Mouse (Mus musculus): Measurements from ENCODE around the gene Umodl1.
A peak's percentile ranks its signal among the peaks of the same experiment; 100 is the strongest.

The Umodl1 gene

DNA sequence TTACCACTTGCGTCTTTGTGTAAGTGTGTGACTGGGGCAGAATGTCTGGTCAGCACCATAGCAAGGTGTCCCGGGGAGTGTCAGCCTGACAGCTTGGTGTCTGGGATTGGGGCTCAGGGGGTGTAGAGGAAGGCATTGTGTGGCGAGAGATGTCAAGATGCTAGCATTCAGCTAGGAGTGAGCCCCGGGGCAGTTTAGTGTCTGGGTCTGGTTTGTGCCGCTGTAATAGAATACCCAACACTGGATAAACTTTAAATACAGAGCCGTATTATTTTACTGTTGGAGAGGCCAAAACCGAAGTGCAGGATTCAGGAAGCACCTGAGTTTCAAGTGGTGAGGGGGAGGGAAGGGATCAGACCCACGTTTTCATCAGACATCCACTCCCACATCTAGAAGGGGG lies 82.9 kb downstream of the Umodl1 start:
- DNase-seq (ENCODE audit: low read depth, low spot score): no peak

DNA sequence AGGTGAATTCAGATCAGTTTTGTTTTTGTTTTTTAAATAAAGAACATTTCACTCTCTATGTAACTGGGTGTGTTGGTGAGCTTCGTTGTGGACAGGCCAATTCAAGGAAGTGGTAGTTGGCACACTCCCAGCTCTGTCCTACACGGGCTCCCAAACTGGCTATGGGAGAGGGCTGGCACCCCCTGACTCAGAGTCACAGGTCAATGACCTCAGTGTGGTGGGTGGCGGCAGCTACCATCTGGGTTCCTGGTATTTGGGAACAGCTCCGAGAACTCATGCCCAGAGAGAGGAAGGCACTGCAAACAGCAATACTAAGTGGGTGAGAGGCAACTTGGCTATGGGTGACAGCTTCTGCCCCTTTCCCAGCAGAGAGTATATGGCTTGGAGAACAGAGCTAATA lies 83.9 kb downstream of the Umodl1 start:
- DNase-seq (ENCODE audit: low read depth, low spot score): no peak

DNA sequence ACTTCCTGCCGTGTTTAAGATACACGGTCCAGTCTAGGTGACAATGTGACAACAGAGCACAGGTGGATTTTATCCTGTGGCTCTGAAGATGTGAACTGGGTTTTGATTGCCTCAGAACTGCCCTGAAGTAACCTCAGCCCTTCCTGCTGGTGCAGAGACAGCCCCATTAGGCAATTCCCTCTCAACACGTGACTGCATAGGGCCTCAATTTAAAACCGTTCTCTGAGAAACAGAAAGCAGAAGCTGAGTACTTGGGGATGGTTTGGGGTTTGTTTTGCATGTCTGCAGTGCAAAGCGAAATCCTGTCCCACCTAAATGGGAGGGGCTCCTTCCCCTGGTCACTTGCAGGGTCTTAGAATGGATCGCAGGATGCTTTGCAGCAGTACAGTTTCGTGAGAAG lies 85.2 kb downstream of the Umodl1 start:
- peak; percentile 84 for DNase-seq (ENCODE audit: low read depth, low spot score)

DNA sequence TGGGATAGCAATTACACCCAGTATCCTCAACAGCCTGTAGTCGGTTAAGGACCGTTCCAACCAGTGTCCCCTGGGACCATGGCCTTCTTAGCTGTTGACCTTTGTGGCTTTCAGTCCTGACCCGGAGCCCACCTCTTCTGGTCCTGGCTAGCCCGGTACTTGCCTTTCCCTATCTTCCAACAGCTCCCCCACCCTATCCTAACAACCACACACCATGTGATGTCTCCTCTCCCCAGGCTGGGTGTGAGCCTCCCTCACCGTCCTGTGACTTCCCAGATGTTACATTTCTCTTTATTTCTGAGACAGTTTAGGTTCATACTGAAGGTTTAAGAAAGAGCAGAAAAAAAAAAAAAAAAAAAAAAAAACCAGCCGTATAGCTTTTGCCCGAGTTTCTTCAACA lies 86.0 kb downstream of the Umodl1 start:
- no peak for DNase-seq (ENCODE audit: low read depth, low spot score)

DNA sequence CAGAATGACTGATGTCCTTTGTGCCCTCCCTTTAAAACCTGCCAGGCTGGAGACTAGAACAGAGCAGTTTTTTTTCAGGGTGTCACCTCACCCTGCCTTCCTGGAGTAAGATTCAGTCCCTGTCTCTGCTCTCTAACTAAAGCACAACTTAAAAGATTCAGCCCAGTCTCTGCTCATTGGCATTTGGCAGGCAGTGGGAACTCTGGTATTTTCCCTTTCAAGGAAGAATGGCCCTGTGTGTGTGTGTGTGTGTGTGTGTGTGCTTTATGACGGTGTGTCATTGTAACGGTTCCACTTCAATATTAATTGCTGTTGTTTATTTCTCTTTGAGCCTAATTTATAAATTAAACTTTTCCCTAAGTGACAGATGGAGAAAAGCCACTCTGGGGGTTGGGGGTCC lies 88.3 kb downstream of the Umodl1 start:
- DNase-seq (ENCODE audit: low read depth, low spot score): no peak

DNA sequence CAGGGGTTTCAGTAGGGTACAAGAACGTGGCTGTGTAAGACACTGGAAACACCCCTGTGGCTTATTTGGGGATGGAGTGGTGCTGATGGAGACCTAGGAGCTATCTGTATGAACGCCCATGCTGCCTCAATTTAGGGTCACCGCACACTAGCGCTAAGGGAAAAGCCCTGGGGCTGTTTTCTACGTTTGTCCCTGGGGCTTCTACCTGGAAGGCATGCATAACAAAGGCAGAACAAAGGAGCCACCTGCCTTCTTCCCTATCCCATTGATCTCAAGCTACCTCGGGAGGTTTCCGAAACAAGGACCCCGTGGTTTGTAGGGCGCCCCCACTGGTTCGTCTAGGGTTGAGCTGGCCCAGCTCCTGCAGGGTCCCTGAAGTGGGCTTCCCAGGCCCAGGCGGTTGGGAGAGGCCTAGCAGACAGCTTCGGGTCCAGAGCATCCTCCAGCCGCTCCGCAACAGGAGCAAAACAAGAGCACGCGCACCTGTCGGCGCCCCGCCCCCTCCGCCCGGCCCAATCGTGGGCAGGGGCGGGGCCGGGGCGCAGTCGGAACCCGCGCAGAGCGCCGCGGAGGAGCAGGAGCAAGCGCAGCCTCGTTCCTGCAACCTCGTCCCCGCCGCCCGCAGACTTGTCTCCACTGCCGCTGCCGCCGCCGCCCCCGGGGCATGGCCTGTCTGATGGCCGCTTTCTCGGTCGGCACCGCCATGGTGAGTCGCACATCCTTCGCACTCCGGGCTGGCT lies 102.9 kb downstream of the Umodl1 start, which contains the start of gene Abcg1:
TSS of gene Abcg1 (plus strand) at position 525 of the 740 bp plus-strand sequence.
- peak; percentile 93 for DNase-seq (ENCODE audit: low read depth, low spot score)

DNA sequence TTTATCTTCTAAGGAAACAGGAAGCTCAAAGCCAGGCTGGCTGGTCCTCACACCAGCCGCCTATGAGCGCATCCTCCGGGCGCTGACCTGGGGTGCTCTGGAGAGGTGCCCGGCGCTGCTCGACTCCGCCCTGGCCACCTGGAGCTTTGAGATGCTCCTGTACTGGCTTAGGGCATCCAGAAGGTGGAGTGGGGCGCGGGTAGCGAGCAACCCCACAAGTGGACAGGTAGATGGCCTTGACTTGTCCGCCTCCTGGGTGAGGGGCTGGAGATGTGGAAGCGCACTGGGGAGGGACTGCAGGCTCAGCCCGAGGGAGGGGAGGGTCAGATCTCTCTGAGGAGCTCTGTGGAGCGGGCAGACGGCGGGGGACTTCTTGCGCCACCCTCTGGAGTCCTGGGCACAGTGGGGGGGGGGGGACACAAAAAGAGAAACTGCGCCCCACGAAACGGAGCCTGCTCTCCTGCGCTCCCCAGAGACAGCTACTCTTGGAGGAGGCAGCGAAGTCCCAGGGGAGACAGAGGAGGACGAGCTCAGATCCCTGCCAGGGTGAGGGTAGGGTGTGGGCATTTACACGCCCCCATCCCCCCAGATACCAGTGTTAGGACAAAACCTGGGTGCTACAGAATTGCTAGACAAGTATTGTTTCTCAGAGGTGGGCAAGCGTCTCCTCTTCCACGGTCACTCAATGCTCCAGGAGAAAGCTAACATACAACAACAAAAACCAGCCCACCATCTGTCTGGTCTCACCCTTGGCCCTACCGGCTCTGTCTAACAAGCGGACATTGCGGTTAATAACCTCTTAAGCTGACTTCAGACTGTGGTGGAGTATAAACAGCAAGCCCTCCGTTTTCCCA lies 103.7 kb downstream of the Umodl1 start:
- no peak for DNase-seq (ENCODE audit: low read depth, low spot score)

DNA sequence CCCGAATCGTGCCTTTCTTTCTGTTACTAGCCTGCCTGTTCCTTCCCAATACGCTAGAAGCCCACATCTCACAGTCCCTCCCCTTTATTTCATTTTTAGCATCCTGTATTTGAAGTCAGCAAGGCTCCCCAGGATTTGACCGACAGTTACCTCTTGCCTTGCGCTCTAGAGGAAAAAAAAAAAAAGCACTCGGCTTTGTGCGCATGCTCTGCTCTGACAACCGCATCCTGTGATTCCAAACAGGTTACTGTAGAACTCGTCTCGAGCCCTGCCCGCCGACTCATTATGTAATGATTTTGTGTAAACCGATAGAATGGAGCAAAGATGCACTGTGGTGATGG lies 104.3 kb downstream of the Umodl1 start:
- DNase-seq (ENCODE audit: low read depth, low spot score): peak; percentile 96

DNA sequence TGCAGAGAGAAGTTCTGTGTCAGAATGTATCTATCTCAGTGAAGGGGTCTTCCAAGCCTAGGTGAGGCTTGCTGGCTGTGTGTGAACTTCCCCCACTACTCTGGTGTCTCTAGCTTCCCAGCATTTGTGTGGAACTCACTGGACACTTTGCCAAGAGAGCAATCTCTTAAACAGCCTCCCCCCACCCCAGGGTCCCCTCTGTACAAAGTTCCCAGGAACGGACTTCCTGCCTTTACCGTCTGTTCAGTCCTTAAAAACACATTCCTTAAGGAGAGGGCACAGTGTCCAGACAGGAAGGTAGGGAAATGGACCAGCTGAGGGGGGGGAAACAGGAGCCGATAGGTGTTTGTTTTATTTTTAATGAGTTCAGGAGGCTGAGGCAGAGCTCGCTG lies 105.8 kb downstream of the Umodl1 start:
- DNase-seq (ENCODE audit: low read depth, low spot score): no peak
